Mouse (Mus musculus): ENCODE data around the gene Mfrp.

DNA sequence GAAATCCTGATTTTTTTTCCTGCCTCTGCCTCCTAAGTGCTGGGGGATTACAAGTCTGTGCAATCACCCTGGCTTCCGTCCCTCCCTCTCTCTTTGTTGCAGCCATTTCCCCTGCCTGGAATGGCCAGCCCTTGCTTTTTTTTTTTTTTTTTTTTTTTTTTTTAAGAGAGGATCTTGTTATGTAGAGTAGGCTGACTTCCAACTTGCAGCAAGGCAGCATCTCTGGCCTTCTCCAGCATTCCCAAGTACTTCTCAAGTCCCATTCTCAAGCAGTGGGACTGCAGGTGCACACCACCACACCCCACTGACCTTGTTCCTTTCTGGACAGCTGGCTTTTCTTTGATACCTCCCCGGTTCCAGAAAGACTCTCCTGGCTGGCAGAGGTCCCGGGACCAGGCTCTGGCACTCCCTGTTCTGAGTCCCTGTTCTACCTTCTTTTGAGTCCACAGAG, 25.8 kb downstream of the Mfrp start:
- no peak for TF ChIP-seq POLR2A (IDR thresholded peaks at IDR 0.05; ENCODE audit: borderline replicate concordance, control insufficient read depth, low read depth, low read length)
- no peak for TF ChIP-seq CTCF (IDR thresholded peaks at IDR 0.05; ENCODE audit: control insufficient read depth, insufficient read depth, low read length)

Measured in bone marrow, adult 2 months (tissue).